Mouse (Mus musculus) embryonic fibroblast, embryonic 13.5 days (primary cell): ENCODE measurements around the gene Vmn1r219. TPM values are rescaled to one million over a fixed set of nuclear protein-coding genes. Genes with fewer than 3 reads are reported as not detected.
"Not testable (repeated sequence)": the region's sequence is repeated elsewhere in the genome, so short reads cannot be mapped to it uniquely, and the experiment has no call there.

Experiments
- H3K27ac ChIP-seq: 2 replicates; pipeline ENCODE4 v1.5.1; 2012; ENCODE audit warnings: low read length, control low read depth, inconsistent platforms; ENCODE audit not compliant: insufficient read depth
- H3K4me1 ChIP-seq: 2 replicates; pipeline ENCODE4 v1.6.1; 2011; ENCODE audit warnings: low read length; ENCODE audit not compliant: control insufficient read depth, insufficient read depth
- H3K4me3 ChIP-seq: 2 replicates; pipeline ENCODE4 v1.5.1; 2011; ENCODE audit warnings: mild to moderate bottlenecking, control low read depth, low read length; ENCODE audit not compliant: insufficient read depth
- CTCF ChIP-seq: IDR thresholded peaks from 2 replicates; pipeline ENCODE4 v1.5.1; 2011; ENCODE audit warnings: mild to moderate bottlenecking, control low read depth, low read length, moderate library complexity, borderline replicate concordance; ENCODE audit not compliant: insufficient read depth
- POLR2A ChIP-seq: IDR thresholded peaks from 2 replicates; pipeline ENCODE4 v1.6.1; 2011; ENCODE audit warnings: low read depth, mild to moderate bottlenecking, control low read depth, low read length, moderate library complexity
- polyA plus RNA-seq: library from polyadenylated mRNA; stranded (reverse); fragments of >200 nt; gene quantifications from 2 replicates; pipeline ENCODE4 v1.2.4, GENCODE M21; 2011; ENCODE audit warnings: low read depth; ENCODE audit not compliant: missing spikeins, insufficient read length

The Vmn1r219 gene
- polyA plus RNA-seq = not detected in 2 replicates

- TF ChIP-seq CTCF (no peak), POLR2A (no peak)
- no peak within 1 kb of the TSS for H3K27ac ChIP-seq
- no peaks in the 10 kb centered on the region for H3K4me1 ChIP-seq
- no peak within 1 kb of the TSS for H3K4me3 ChIP-seq
Measured at GRCm38 (mm10) chr13:23159012-23159411, at the start of gene Vmn1r219. Gene Vmn1r219 (plus strand): TSS chr13:23159312.

GRCm38 (mm10) chr13:23118126-23118525 is 41.0 kb upstream of the Vmn1r219 start, which contains the start of gene Vmn1r217:
Gene Vmn1r217 (minus strand): TSS chr13:23118226.
- H3K27ac ChIP-seq, H3K4me3 ChIP-seq, H3K4me1 ChIP-seq: not testable (repeated sequence)

- Histone ChIP-seq H3K4me1 (no peaks in the 10 kb centered on the region), H3K4me3 (no peak overlapping the region), H3K27ac (no peak overlapping the region)
- TF ChIP-seq CTCF = no peak
- TF ChIP-seq POLR2A = no peak
Measured at GRCm38 (mm10) chr13:23120611-23121010, 38.5 kb upstream of the Vmn1r219 start.

- no peaks in the 10 kb centered on the region for H3K4me1 ChIP-seq
- TF ChIP-seq CTCF (no peak), POLR2A (no peak)
- H3K4me3 ChIP-seq = no peak within 1 kb of the TSS
- no peak within 1 kb of the TSS for H3K27ac ChIP-seq
Measured at GRCm38 (mm10) chr13:23133099-23133498, 26.0 kb upstream of the Vmn1r219 start, which contains the start of gene Vmn1r218. Gene Vmn1r218 (plus strand): TSS chr13:23133155.

GRCm38 (mm10) chr13:23133501-23133900 is 25.6 kb upstream of the Vmn1r219 start:
- Histone ChIP-seq H3K4me1 (no peaks in the 10 kb centered on the region), H3K4me3 (no peak overlapping the region), H3K27ac (no peak overlapping the region)
- TF ChIP-seq CTCF (no peak), POLR2A (no peak)

- no peaks in the 10 kb centered on the region for H3K4me1 ChIP-seq
- TF ChIP-seq CTCF = no peak
- TF ChIP-seq POLR2A = no peak
- no peak overlapping the region for H3K4me3 ChIP-seq
- no peak overlapping the region for H3K27ac ChIP-seq
Measured at GRCm38 (mm10) chr13:23138880-23139279, 20.2 kb upstream of the Vmn1r219 start.

GRCm38 (mm10) chr13:23157848-23158247 is 1.3 kb upstream of the Vmn1r219 start:
- Histone ChIP-seq H3K4me1 (no peaks in the 10 kb centered on the region), H3K27ac (no peak overlapping the region), H3K4me3 (no peak overlapping the region)
- no peak for TF ChIP-seq CTCF

- H3K4me1 ChIP-seq, H3K27ac ChIP-seq, H3K4me3 ChIP-seq: not testable (repeated sequence)
Measured at GRCm38 (mm10) chr13:23166471-23166870, 7.4 kb downstream of the Vmn1r219 start.

- H3K27ac ChIP-seq = no peak within 1 kb of the TSS
- TF ChIP-seq CTCF = no peak
- H3K4me1 ChIP-seq = no peaks in the 10 kb centered on the region
Measured at GRCm38 (mm10) chr13:23187875-23188274, 28.8 kb downstream of the Vmn1r219 start, which contains the start of gene Vmn1r220. Gene Vmn1r220 (minus strand): TSS chr13:23187975.

GRCm38 (mm10) chr13:23203885-23204284 is 44.8 kb downstream of the Vmn1r219 start:
- H3K27ac ChIP-seq, H3K4me3 ChIP-seq, H3K4me1 ChIP-seq: not testable (repeated sequence)

More at GRCm38 (mm10) chr13:23187875-23188274, 28.8 kb downstream of the Vmn1r219 start, which contains the start of gene Vmn1r220:
- H3K4me3 ChIP-seq = no peak within 1 kb of the TSS

GRCm38 (mm10) chr13:23213827-23214226 is 54.7 kb downstream of the Vmn1r219 start, which contains the start of gene Vmn1r221:
Gene Vmn1r221 (plus strand): TSS chr13:23214127.
- not testable (repeated sequence) for H3K4me3 ChIP-seq, H3K27ac ChIP-seq, H3K4me1 ChIP-seq

Other genes with a start within 250 kb of the Vmn1r219 start
- gene Vmn1r213, start 151.7 kb upstream of the Vmn1r219 start, polyA plus RNA-seq = not detected in 2 replicates
- 0.12 TPM in 1 of 2 replicates, not detected in the other for gene Vmn1r214, start 128.9 kb upstream of the Vmn1r219 start, polyA plus RNA-seq
- gene Vmn1r215, start 91.3 kb upstream of the Vmn1r219 start, polyA plus RNA-seq = not detected in 2 replicates
- gene Vmn1r217, start 41.1 kb upstream of the Vmn1r219 start, polyA plus RNA-seq = not detected in 2 replicates
- not detected in 2 replicates for gene Vmn1r218, start 26.2 kb upstream of the Vmn1r219 start, polyA plus RNA-seq
- gene Vmn1r220, start 28.7 kb downstream of the Vmn1r219 start, polyA plus RNA-seq = not detected in 2 replicates
- gene Vmn1r221, start 54.8 kb downstream of the Vmn1r219 start, polyA plus RNA-seq = not detected in 2 replicates
- not detected in 2 replicates for gene Vmn1r222, start 76.6 kb downstream of the Vmn1r219 start, polyA plus RNA-seq
- not detected in 2 replicates for gene Vmn1r223, start 87.8 kb downstream of the Vmn1r219 start, polyA plus RNA-seq
- 24.1 and 25.7 TPM in 2 replicates for gene Zfp322a, start 209.9 kb downstream of the Vmn1r219 start, polyA plus RNA-seq